Mouse (Mus musculus) liver (tissue): Measurements from ENCODE around the gene Akt2.

Experiments used
- DNase-seq: peaks from one replicate; pipeline ENCODE4 v3.0.0-alpha.2; 2020; ENCODE audit warnings: mixed read lengths

The Akt2 gene

DNA sequence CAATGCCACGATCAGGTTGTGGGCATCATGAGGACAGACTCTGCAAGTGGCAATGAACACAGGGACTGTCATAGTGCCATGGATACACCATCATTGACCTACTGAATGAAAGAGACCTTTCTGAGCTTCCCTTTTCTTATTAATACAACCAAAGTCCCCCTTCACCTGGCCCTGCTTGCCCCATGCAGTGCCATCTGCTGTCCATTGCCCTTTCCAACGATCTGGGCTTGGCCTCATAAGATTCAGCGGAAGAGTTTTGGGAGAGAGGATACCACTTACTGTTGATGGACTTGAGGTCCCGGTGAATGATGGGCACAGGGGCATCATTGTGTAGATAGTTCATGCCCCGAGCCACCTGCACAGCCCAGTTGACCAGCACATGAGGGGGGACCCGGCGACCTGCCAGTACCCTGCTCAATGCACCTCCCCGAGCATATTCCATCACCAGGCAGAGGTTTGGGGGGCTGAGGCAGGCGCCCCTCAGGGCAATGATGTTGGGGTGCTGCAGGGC is 81.8 kb downstream of the Akt2 start:
- no peak for DNase-seq

DNA sequence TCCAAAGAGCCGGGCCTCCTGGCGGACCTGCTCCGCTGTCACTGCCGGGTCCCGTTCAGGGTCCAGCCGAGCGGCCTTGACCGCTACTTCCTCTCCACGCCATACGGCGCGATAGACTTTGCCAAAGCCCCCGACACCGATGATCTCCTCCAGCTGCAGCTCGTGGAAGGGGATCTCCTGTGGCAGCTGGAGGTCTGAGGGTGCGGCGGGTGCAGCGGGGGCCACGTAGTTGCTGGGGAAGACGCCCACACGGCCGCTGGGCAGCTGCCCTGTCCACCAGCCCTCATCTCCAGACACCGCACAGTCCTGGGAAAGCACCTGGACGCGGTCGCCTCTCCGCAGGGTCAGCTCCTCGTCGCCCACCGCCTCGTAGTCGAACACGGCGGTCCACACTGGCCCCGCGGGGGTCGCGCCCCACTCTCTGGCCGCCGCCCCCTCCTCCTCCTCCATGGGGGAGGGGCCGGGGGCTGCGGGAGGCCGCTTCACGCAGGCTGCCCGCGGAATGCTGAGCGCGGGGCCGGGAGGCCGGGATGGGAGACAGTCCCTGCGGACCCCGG is 82.3 kb downstream of the Akt2 start:
- DNase-seq: no peak

DNA sequence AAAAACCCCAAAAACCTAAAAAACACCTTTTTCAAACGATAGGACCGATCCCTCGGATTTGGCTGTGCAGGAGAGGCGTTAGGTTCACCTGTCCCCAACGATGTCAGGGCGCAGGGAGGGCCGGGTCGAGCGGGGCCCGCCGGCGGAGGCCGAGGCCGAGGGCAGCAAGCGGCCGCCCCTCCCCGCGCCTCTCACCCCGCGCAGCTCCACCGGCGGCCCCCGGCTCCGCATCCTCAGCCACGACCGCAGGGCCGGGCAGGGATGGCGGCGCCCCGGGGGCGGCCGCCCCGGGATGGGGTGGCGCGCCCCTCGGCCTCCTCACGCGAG is 82.8 kb downstream of the Akt2 start:
- DNase-seq: no peak

DNA sequence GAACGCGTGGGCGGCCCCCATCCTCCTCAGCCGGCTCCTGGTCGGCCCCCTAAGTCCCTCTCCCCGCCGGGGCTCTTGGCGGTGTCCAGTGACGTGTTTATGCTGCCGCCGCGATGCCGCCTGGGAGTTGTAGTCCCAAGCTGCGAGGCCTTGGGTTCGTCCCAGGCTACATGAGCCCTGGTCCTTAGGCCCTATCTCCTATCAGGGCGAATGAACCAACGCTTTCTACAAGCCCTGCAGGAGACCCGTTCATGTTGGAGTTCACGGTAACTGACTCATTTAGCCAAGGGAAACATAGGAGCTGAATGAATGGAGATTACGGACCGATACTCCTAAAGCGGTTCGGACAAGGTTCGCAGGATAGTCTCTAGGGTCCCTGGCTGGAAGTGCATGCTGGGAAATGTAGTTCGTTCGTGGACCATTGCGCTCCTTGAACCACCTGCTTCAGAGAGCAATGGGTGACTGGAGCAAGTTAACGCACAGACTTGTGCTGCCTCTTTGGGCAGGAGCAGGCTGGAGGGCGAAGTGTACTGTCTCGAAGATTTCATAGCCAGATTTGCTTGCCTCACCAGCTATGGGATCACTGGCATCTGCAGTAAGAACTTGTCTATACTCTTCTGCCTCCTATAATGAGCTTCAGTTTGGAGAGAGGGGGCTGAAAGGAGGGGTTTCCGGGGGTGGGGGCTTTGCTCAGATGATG is 83.3 kb downstream of the Akt2 start, which contains the start of gene Map3k10:
TSS of gene Map3k10 (minus strand) at position 77 of the 700 bp plus-strand sequence.
- DNase-seq: peak; percentile 90

DNA sequence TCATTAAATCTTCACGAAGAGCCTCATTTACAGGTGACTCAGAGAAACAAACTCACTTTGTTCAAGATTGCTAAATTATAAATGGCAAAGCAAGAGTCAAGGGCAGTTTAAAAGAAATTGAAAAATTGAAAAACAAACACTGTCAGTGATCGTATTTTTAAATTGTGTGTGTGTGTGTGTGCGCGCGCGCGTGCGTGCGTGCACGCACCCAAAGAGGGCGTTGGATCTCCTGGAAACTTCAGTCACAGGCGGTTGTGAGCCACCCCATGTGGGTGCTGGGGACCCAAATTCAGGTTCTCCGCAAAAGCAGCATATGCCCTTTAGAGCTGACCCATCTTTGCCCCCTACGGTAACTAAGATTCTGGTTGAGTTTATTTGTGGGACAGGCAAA is 83.9 kb downstream of the Akt2 start:
- no peak for DNase-seq

DNA sequence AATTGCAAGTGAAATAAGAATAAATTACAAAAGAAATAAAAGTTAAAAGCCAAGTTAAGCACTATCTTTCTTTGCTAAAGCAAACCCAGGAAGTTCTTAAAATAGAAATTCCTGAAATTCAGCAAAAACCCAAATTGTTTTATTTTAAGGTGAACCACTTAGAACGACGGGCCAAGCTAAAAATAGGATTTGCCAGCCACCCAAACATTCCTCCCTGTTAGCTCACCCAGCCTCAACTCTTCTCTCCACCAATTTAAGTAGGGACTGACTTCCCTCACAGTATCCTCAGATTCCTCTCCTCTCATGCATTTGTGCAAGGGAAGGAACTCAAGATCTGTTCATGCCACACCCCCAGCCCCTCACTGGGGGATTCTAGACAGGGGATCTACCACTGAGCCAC is 91.9 kb downstream of the Akt2 start:
- DNase-seq: no peak

DNA sequence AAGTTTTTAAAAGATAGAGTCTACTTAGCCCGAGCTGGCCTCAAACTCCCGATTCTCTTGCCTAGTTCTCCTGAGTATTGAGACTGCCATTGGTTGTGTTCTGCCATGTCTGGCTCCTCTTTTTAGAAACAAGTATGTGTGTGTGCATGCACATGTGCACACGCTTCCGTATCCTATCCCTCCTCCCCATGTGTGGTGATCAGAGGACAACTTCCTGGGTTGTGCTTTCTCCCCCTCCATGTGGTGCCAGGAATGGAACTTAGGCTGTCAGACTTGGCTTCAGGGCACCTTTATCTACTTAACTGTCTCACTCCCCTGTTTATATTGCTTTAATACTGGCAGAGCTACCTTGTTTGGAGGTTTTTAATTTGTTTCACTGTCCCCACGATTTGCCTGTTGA is 93.9 kb downstream of the Akt2 start:
- DNase-seq: no peak

DNA sequence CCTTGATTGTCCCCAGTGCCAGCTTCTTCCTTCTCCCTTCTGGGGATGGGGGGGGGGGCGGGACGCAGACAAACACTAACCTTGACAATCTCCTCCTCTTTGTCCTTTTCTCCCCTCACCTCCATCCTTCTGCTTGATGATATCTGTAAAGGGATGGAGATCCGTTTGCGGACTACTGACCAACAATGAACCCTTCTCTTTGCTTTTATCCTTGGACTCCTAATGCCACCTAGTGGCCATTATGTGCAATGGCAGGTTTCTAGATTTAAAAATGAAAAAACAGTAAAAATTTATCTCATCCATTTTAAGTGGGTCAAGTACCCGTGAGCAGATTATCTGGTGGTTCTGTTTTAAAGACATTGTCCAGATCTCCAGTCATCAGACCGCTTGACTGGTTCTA is 94.3 kb downstream of the Akt2 start:
- no peak for DNase-seq

DNA sequence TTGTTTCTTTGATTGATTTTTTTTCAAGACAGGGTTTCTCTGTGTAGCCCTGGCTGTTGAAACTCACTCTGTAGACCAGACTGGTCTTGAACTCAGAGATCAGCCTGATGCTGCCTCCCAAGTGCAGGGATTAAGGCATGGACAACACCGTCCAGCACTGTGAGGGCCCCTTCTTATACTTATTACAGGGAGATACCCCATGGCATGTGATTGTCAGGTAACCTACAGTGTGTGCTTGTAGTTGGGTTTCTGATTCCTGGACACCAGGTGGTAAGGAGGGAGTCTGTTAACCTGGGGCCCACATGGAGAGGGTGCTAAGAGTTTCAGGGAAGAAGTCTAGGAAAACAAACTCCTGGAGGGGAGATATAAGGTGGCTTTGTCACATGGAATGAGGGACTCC is 95.7 kb downstream of the Akt2 start:
- DNase-seq: no peak

DNA sequence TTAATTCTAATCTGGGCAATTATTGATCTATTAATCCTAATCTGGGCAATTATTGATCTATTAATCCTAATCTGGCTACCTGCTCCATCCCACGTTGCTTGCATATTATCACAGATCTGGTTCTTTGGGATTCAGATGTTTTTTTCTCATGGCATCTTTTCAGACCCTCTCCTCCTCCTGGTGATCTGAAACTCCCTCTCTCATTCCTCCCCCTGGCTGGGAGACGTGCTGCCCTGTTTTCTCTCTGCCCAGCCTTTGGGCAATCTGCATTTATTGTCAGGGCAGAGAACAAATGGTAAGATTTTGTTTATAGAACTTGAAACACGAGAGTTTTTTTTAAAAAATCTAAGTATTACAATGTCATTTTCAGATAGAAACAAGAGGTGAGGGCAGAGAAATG is 96.5 kb downstream of the Akt2 start:
- no peak for DNase-seq

DNA sequence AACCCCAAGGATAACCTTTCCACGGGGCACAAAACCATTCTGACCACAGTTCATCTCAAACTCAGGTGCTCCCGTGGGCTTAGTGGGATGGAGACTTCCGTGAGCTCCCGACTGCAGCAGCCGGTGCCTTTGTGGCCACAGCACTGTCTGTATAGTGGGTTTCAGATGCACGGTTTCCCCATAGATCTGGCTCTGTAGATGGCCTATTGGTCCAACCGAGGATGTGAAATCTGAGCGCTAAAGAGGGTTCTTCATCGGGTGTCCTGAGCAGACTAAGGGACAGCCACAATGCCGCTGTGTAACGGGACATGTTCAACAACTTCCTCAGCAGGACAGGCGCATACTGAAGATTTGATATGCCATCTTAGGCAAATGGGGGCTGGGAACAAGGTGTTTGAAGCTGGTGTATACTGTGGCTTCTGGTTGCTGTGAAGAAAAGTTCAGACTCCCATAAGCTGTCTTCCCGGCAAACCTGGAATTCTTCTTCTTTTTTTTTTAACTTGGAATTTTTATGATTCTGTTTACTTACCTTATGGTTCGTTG is 97.0 kb downstream of the Akt2 start:
- no peak for DNase-seq

DNA sequence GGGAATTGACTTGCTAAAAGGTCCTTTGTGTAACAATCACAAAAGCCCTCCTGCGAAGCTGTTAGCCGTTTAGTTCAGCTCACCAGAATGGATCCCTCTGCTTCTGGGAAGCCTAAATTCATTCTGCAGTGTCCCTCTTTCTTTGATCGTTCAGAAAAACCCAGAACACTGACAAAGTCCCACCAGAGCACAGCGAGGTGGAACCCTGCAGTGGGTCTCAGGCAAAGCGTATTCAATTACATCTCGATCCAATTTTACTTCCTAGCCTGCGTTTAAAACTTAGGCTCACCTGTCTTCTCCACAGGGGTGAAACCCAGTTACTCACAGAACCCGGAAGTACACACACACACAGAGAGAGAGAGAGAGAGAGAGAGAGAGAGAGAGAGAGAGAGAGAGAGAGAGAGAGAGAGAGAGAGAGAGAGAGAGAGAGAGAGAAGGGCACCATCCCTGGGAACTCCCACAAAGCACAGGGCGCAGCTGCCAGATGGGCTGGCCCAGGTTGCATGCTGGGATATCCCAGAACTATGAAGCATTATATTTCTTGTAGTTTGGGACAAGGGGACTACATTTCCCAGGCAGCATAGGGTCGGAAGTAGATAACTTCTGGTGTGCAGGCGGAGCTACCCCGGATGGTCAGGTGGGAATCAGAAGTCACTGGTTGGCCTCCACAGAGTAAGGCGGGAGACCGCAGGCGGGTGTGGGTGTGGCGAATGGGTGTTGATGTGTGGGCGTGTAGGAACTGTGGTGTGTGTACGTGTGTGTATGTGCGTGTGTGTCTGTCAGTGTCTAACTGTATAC is 97.7 kb downstream of the Akt2 start, which contains the start of gene Zfp607b:
TSS of gene Zfp607b (plus strand) at position 526 of the 798 bp plus-strand sequence.
- peak; percentile 94 for DNase-seq
